Mouse (Mus musculus): ENCODE results near the gene 1810024B03Rik.
"Not testable (repeated sequence)": the region's sequence is repeated elsewhere in the genome, so short reads cannot be mapped to it uniquely, and the experiment has no call there.

1810024B03Rik gene

DNA sequence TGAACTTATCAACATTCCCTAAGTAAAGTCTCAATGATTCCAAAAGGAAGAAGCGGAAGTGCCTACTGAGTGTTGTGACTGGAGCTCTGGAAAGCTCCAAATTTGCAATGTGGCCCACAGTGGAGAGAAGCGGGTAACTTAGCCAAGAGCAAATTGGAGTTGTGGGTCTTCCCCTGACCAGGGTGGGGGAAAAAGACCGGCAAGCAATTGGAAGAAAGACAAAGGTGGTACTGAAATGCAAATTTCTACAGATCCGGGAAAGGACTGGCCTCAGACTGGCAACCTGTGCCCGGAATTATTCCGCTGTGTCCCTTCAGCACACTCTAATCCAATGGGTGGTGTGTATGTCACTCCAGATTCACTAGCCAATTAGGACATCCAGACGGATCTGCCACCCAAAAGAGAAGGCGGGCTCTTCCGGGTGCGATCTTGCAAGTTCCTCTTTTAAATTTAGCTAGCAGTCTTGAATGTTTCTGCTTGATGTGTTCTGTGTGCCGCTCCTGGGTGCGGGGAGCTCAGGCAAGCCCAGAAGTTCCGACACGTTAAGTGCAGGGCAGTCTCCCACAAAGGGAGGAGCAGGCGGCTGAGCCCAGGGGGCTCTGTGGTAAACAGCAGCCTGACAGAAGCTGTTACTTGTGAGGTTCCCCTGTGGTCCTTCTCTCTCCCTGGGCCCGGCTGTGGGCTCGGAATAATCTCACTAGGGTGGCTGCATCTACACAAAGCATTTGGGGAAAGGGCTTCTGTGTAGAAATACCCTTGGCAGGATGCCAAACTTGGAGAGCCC lies 25.3 kb downstream of the 1810024B03Rik start:
- DNase-seq (ENCODE audit: low read depth, low spot score): peak; percentile 74

DNA sequence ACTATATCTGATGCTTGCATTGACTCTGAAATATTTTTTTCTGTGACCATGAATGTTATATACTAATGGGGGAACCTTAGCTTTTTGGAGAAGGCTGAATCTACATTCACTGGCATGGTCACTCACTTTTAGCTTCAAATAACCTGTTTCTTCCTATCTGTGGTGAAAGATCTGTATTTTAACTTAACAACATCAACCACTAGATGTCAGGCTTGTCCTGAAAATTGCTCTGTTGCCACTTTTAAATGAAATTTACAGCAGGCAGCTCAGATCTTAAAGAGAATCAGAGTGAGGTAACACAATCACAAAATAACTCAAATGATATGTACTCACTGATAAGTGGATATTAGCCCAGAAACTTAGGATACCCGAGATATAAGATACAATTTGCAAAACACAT lies 41.8 kb downstream of the 1810024B03Rik start:
- not testable (repeated sequence) for DNase-seq (ENCODE audit: low read depth, low spot score)

DNA sequence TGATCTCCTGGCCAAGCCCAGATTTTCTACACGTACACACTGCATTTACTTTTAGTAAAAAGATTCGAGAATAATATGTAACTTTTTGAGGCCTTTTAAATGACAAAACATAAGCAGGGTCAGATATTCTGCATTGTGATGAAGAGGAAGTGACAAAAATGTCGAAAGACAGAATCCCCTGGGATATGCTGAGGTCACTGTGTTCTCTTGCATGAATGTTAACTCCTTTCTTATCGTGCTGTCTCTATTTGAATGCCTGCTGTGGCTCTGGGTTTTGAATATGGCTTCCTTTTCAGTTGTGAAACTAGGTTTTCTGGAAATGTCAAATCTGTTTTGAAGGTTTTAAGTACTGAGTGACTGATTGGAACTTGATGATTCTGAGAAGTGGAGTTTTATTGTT lies 42.4 kb downstream of the 1810024B03Rik start:
- no peak for DNase-seq (ENCODE audit: low read depth, low spot score)

DNA sequence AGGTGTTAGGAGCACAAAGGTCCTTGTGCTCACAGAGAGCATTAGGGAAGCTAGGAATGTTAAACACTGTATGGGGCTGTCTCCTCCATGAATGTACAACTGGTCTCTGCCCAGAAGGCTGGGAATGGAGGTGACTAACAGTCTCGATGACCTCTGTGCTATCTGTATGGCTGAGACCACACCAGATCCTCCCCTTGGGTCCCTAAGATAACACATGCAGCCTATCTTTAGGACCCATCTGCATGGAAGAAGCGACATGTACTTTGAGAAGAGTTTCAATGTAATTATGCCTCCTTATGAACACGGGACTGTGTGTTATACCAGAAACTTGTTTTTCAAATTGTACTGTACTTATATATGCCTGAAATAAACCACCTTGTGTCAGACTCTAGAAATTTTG lies 62.4 kb downstream of the 1810024B03Rik start:
- DNase-seq (ENCODE audit: low read depth, low spot score): no peak

DNA sequence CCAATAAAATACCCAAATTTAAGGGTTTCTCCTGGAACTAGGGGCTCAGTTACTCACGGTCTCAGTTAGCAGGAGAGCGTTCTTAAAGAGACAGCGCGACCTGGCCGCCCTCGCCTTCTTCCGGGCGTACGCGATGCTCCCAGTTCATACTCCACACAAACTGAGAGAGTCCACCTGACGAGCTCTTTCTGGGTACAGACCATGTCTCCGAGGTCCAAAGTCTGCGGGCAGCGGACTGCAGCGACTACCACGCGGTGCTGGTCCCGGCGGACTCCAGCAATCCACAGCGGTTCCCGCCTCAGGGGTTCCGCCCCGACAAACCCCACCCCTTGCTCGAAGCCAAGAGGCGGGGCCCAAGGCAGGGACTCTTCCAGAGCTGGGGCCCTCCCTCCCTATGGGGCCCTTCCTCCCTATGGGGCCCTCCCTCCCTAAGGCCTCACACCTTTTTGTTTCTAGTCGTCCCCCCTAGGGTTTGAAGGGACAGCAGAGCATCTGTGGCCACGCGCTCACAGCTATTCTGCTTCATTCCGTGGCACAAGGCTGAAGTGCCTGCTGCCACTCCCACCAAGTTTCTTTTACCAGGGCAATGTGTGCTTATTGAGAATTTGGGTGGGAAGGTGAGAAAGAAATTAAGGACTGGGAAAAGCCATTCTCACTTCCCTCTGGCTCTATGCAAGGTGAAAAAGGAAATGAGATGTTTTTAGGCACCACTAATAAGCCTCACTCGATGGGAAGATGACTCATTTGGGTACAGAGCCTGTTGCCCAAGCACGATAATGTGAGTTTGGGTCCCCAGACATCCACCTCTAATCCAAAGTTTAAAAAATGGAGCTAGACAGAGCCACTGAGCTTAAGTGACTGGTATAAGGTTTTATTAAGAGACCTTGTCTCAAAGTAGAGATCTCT lies 64.7 kb downstream of the 1810024B03Rik start, which contains the start of gene Itpripl1:
Gene Itpripl1 (minus strand): TSS at position 285 of the 906 bp plus-strand sequence.
- DNase-seq (ENCODE audit: low read depth, low spot score): no peak

DNA sequence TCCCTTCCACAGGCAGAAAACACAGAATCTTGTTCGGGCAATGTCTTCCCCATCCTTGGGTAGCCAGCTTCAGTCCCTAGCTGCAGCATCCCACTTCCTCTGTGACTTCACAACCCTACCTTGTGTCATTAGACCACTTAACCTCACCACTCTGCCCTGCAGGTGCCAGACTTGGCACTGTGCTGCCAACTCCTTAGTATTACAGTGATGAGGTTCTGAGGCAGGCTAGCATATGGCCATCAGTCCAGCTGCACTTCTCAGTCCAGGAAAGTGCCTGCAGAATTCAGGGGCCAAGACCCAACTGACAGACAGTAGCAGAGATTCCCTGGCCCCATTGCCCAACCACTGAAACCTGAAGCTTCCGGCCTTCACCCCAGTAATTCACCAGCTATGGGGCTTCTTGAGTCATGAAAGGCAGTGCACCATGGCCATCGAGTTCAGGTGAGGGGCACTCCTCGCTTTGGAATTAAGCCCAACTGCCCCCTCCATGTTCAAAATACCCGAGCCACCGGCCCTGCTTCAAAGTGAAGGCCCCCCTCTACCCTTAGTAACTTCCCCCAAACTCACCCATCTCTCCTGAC lies 65.4 kb downstream of the 1810024B03Rik start:
- no peak for DNase-seq (ENCODE audit: low read depth, low spot score)

DNA sequence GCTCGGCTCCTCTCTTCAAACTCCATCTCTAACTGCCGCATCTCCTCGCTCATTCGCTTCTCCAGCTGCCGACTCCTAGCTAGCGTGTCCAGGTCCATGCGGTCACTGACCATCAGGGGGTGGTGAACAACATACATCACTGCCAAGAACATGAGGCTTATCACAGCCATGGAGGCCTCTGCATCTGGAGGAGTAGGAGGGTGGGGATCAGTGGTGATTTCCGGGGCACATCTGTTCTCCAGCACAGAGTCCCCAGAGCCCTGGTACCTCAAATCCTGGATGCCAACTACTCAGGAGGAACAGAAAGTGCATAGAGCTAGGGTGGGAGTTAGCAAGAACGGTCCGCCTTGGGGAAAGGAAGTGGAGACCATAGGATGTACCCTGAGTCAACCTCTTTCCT lies 66.0 kb downstream of the 1810024B03Rik start:
- DNase-seq (ENCODE audit: low read depth, low spot score): no peak

DNA sequence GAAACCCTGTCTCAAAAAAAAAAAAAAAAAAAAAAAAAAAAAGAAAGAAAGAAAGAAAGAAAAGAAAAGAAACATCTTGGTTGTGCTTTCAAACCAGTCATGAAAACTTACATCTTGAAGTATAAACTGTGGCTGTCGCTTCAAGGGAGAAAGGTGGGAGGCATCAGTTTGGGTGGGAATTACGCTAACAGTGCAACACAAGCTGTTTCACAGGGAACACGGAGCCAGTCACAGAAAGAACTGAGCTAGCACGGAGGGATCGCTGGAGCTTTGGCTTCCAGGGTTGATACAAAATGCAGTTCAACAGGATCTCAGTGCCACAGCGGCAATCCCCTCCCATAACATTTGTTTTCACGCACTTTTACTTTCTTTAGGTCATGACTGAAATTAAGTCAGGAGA lies 68.1 kb downstream of the 1810024B03Rik start:
- DNase-seq (ENCODE audit: low read depth, low spot score): no peak

DNA sequence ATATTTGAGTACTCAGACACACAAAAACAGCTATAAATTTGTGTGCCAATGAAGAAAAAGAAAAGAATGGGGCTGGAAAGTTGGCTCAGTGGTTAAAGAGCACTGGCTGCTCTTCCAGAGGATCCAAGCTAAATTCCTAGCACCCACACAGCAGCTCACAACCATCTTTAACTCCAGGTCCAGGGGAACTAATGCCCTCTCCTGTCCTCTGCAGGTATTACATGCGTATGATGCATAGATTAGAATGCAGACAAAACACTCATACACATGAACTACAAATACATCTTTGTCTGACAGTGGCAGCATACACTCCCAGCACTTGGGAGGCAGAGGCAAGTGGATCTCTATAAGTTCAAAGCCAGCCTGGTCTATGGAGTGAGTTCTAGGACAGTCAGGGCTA lies 68.5 kb downstream of the 1810024B03Rik start:
- DNase-seq (ENCODE audit: low read depth, low spot score): no peak

DNA sequence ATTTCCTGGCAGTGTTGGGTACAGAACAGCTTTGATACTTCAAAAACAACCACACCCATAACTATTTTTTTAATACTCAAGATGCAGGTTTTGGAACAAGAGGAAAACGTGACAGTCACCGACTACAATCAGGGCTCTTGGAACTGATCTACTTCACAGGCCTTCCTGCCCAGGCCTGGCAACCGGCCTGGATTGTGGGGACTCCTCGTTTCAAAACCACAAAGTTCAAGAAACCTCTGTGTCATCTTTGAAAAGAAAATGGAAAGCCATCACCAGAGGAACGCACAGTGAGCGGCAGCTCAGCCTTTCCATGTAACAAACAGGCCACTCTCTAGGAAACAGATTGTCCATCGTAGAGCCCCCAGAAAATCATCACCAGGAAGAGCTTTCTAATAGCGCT lies 69.0 kb downstream of the 1810024B03Rik start:
- no peak for DNase-seq (ENCODE audit: low read depth, low spot score)

DNA sequence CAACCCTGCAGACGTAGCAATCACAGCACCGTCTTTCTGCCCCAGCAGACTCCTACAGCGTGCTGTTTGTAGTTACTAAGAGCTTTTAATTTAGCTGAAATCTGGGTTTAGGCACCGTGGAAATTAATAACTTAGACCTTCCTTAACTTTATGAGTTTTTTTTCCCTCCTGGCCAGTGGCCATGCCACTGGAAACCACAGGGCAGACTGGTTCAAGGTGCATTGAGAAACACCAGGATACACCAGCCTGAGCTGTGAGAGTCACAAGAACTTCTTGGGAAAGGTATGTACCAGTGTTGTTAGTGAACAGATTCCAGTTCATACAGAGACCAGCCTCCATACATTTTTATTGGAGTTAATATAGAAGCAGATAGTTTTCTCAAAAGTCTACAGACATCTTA lies 69.6 kb downstream of the 1810024B03Rik start:
- no peak for DNase-seq (ENCODE audit: low read depth, low spot score)

DNA sequence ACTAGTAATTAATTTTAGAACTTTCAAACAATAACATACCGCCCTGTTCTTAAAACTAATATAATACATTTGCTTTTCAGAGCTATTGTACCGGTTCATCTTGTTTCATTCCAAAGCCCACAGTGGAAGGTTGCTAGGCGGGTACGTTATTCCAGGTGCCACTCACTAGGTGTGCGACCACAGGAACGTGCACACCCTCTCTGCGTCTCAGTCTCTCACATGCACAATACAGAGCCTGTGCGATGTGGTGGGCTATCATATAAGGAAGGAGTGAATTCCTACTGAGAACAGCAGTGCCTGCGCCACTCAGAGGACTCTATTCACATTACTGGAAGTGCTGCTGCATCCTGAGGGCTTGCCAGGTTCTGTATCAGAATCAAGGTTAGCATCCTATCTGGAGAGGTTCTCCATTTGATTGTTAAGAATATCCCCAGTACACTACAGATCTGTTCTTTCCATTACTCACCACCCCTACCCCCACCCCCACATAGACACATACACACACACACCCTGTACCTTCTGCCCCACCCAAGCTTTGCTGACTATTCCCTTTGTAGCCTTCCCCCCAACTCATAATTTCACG lies 70.2 kb downstream of the 1810024B03Rik start:
- DNase-seq (ENCODE audit: low read depth, low spot score): no peak

DNA sequence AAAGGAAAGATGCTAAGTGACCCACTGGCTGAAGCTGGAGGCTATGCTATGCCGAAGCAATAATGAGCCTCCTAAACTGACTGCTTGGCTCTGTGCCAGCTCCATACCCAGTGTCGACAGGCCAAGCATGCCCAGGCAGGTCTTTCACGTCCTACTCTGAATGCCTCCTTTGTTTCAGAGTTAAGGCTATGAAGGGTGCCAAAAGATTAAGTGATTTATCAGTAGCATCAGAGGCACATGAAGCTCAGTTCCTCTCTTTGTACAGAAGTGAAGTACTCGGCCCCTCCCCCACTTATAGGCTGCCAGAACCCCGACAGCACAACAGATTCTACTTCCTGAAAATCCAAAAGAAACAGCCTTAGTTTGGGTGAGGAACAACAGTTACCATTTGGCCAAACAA lies 71.1 kb downstream of the 1810024B03Rik start:
- no peak for DNase-seq (ENCODE audit: low read depth, low spot score)
